Mouse (Mus musculus) spleen, adult 12 weeks (tissue): Measurements from ENCODE around the gene Sema4c.
"Not testable (repeated sequence)": the region's sequence is repeated elsewhere in the genome, so short reads cannot be mapped to it uniquely, and the experiment has no call there.

Source experiments
- DNase-seq: peaks from one replicate; pipeline ENCODE4 v3.0.0; 2022; ENCODE audit warnings: low spot score

The Sema4c gene

DNA sequence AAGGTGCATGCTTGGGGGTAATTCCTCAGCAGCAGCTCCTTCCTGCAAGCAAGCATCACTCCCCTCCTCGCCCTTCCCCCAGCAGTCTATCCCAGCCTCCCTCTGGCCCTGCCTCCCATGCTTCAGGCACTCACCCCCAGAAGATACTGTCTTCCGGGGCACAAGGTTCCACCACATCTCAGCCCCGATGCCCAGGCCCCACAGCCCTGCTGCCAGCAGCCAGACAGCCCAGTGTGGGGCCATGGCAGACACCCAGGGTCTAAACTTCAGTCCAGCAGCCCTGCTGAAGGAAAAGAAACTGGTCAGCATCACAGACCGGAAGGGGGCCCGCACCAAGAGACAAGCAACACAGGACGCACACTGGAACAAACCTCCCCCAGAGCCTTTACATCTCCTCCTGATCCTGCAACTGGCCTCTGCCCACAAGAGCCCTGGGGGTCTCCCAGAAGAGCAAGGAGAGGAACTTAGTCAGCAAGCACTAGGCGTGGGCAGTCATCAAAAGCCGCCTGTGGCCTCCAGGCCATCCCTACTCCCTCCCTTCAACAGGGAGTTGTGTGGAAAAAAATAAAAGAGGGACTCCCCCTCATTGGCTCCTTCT lies 2.3 kb downstream of the Sema4c start:
- DNase-seq: no peak

DNA sequence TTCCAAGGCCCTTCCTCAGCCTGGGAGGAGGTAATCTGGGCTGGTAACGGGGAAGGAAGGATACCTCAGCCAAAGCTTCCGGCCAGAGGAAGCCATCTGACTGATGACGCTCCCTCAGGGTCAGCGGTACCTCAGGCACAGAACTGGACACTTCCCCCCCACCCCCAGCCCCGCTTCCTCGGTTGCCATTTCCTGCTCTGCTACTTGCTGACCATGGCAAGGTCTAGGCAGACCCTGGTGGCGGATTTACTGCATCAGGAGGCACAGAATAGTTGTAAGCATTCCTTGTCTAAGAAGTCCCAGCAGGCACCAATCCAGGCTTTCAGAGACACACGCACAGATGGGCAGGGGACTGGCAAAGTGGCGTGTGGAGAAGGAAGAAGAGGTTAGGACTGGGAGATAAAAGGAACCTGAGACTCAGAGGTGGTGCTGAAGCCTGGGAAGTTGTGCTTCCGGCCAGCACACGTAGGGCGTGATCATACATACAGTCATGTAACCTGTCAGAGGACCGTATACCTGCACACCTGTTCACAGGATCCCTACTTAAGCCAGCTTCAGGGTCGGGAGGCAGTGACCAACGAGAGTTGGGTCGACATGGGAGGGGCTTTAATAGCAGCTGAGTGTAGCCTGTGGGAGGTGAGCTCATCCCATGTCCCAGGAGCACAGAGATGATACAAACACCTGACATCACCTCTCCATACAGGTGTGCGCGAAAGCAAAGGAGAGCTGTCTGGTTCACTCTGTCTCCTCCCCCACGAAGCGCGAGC lies 3.3 kb downstream of the Sema4c start:
- no peak for DNase-seq

DNA sequence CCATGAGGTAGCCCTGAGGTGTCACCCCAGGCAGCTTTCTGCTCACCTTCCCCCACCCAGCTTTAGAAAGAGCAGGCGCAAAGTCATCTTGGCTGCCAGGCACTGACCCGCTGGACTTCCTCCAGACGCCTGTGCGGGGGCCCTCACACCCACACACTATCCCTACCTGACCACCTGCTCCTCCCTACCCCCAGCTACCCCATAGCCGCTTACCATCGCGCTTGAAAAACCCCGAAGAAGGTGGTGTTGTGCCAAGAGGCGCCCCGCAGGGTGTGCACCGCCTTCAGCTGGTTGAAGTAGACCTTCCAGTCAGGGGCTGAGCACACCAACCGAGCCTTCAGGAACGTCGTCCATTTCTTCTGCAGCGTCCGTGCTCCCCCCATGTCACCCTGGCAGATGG lies 5.6 kb downstream of the Sema4c start:
- no peak for DNase-seq

DNA sequence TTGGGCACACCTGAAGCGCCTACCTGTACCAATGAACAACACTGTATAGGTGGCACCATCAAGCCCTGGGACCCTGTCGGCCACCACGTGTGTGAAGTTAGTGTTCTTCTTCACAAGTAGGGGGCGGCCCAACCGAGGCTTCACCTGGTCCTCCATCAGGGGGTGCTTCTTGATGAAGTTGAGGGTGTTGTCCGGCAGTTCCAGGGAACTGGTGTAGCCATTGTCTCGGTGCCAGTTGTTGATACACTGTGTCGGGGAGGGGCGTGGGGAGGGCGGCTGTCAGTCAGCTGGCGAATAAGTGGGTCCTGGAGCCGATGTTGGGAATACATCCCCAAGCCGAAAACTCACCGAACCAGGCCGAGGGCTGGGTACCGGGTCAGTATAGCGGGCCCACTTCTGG lies 6.2 kb downstream of the Sema4c start:
- DNase-seq: no peak

DNA sequence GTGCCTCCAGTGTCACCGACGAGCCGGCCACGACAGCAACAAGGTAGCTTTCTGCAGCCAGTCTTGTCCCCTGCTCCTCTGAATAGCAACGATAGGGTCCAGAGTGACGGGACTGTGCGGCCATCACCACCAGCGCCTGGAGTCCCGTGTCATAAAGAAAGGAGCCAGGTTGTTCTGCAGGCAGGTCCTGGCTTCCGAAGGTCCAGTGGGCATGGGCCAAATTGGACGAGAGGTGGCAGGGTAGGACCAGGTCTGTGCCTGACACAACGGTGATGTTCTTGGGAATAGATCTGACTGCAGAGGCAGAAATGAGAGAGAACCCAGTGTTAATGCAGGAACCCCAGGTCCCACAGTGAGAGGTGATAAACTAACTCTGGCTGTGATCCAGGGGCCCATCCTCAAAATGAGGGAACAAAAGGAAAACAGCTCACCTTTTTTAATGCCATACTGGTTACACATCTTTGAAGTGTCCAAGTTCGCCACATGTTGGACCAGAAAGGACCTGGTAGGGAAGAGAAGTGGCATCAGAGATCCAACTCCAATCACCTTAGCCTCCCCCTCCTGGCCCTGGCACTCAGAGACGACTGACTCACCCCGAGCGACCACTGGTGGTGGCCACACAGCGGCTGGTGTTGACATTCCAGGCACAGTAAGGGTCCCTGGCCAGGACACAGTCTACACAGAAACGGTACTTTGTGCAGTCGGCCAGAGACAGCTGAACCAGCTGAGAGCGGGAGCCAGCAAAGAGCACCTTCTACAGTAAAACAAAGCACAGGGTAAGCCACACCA lies 7.9 kb downstream of the Sema4c start:
- DNase-seq: no peak

DNA sequence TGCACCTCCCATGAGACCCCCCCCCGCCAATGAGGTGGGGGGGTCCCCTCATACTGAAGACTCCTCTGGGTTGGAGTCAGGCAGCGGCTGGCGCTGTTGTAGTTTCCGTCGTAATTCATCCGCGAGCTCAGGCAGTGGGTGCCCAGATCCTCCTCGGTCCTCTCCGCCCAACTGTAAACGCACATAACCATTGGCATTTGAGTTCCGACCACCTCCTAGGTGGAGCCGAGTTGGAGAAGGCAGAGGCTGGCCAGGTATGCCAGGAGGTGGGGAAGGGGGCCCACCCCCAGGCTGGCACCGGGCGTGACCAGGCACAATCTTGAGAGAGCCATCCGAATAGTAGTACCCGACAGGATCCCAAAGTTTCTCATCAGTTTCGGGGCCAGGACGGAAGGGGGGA lies 8.7 kb downstream of the Sema4c start:
- no peak for DNase-seq

DNA sequence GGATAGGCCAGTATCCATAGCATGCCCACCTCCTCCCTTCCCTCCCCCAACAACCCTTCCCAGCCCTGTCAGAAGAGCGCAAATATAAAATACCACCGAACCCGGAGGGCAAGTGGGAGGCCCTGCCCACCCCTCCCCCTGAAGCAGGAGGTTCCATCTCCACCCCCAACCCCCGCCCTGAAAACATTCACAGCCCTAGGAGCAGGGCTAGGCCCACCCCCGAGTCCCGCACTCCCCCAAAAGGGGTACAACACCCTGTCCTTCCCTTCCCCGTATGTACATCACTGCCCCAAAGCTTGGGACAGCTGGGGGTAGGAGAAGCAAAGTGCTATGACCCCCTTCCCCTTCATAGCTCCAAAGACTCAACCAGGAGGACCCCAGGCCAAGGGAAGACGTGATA lies 9.4 kb downstream of the Sema4c start:
- DNase-seq: no peak

DNA sequence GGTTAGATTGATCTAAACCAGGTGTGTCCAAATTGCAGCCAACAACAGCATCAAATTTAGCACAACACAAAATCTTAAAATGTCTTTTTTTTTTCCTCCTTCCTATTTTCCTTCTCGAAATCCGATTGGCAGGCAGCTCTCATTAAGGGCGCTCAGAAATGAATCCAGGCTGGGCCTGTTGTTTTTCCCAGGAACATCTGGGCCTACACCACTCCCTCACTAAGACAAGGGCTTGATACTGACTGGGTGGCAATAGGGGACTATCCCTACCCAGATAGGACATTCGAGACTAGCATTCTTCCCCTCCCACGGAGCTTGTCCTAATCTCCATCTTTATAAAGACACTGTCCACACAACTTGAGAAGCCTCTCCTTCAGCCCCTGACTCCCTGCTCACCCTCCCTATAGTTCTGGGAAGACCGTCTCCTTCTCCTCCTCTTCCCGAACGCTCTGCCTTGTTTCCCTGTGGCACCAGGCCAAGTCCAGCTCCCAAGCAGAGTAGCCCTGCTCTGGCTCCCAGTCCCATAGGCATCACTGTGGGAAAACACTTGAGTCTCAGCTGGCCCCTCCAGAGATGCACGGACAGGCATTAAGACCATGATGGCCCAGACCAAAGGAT lies 10.1 kb downstream of the Sema4c start:
- no peak for DNase-seq

DNA sequence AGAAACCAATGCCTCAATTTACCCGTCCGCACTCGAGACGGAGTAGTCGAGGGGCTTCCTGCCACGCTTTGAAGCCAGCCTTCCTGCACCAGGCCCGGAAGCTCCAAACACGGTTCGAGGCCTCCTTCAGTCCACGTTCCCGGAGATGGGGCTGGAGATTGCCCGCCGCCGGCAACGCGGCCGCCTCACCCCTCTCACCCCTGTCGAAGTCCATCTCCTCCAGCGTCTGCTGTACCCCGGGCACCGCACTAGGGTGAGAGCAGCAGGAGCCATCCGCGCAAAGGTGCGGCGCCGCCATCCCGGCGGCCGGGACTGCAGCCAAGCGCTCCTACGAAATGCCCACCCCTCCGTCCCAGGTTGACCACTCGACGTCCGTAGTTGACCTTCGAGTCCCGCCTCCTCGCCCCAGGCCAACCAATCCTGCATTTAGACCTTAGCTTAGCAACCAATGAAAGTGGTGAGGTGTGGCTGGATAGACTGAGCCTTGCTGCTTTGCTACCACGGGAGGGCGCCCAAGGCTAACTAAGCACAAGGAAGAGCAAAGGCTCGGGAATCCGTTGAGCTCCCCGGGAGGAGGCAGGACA lies 11.2 kb downstream of the Sema4c start, which contains the start of gene Ankrd39:
Gene Ankrd39 (minus strand): TSS at position 558 of the 584 bp plus-strand sequence.
- peak; percentile 87 for DNase-seq

DNA sequence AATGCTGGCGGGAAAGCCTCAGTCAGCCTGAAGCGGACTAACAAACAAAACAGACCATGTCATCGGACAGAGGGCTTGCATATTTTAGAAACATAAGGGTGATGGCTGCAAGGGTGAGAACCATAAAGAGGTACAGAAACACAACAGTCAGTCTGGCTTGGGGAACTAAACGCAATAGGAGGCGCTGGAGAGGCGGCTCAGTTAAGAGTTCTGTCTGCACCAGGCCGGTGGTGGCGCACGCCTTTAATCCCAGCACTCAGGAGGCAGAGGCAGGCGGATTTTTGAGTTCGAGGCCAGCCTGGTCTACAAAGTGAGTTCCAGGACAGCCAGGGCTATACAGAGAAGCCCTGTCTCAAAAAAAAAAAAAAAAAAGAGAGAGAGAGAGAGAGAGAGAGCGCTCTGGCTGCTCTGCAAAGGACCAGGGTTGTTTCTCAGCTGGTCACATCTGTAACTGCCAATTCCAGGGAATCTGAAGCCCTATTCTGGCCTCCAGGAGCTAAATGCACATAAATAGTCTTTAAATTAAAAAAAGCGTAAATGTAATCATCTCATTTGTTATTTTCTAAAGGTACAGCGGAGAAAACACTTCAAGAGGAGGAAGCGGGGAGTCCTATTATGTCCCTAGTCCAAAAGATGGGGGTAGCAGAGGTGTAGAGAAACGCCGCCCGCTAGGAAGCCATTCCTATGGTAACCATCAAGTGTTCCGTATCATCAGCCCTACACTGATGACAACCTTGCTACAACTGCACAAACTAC lies 12.1 kb downstream of the Sema4c start:
- no peak for DNase-seq

DNA sequence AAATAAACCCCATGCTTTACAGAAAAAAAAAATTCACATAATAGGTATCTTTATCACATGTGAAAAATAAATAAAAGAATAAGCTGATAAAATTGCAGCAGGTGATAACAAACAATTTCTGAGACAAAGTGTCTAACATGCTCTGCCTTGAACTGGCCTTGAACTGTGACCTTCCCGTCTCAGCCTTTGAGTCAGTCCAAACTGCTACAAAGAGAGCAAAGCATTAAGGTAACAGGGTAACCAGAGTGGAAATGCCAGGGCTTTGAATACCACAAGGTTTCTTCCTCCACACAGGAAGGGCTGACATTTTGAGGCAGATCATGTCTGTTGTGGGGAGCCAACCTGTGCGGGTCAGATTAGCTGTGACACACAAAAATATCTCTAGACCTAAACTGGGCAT lies 12.8 kb downstream of the Sema4c start:
- no peak for DNase-seq

DNA sequence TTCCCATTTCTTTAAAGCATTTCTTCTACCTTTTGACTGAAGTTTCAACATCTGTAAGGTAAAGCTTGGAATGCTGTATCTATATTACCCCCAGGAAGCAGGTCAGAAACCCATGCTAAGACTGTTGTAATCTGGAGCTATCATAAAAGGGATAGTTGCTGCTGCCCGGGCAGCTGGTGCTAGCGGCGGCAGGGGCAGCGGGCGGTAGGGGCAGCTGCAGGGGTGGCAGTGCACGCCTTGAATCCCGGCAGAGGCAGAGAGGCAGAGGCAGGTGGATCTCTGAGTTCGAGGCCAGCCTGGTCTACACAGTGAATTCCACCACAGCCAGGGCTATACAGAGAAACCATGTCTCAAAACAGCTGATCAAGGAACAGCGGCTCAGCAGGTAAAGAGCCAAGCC lies 15.2 kb downstream of the Sema4c start:
- no peak for DNase-seq

DNA sequence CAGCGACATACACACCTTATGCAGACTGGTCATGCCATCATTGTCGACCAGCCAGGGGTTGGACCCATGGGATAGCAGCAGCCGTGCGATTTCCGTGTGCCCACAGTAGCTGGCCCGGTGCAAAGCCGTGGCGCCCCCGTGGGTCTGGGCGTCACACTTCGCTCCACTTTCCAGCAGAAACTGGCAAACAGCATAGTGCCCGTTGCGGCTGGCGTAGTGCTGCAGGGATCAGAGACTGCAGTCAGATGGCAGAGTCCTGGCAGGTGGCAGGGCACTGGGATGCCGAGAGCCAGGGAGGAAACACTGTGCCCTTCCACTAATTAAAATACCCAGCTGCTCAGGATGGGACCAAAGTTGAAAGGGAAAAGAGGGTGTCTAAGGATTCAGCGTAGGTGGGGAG lies 16.3 kb downstream of the Sema4c start:
- no peak for DNase-seq

DNA sequence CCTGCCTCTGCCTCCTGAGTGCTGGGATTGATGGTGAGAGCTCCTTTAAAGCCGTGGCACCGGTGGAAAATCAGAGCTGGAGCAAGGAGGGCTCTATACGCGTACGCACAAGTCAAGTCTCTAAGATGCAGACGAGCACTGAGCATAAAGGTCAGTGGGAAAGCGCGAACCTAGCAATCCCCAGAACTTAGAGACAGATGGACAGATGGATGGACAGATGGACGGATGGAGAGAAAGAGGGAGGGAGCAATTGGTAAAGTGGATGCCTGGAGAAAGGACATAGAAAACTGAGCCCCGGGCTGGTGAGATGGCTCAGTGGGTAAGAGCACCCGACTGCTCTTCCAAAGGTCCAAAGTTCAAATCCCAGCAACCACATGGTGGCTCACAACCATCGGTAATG lies 17.3 kb downstream of the Sema4c start:
- no peak for DNase-seq

DNA sequence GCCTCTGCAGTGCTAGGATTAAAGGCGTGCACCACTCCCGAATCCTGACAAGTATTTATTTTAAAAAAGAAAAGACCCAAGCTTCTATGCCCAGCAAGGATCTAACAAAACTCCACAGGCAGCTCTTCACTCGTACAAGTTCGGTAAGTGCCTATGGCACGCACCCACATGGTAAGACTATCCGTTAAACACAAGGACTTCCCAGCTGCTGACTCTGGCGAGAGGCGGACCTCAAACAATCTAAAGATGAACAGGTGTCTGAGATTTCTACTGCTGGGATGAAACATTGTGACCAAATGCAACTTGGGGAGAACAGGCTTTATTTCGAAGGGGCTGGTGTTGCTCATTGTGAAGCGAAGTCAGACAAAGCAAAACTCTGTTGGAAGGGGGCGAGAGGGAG lies 18.0 kb downstream of the Sema4c start:
- no peak for DNase-seq

DNA sequence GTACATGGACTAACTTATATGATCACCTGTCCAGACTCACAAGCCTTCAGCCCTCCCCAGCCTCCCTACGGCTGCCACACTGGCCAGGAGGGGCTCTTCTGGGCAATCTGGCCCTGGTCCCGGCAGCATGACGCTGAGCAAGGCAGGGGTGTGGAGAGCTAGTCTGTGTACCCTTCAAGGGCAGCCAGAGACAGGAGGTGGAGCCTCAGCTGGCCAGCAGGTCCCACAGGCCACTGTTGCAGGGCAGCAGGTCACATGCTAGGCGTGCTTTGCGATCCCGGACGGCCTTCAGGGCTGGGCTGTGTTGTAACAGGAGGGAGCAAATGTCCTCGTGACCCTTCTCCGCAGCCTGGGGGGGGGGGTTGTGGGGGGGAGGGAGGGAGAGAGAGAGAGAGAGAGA lies 19.0 kb downstream of the Sema4c start, which contains the start of gene Gm42417:
Gene Gm42417 (minus strand): TSS at position 244 of the 400 bp plus-strand sequence.
- DNase-seq: no peak

DNA sequence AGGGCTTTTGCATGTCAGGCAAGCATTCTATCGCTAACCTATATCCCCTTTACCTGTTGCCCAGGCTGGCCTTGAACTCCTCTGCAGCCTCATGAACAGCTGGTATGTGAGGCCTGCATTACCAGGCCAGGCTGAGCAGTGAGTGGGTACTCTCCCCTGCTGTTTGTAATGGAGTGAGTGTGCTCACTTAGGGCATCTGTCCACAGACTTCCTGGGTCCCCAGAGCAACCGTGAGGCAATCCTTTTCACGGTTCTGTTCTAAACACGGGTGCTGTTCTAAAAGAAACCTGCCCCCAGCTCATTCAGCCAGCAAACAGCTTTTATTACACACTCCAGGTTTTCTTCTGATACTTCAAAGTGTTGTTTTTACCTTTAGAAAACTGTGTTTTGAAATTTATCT lies 19.4 kb downstream of the Sema4c start:
- no peak for DNase-seq

DNA sequence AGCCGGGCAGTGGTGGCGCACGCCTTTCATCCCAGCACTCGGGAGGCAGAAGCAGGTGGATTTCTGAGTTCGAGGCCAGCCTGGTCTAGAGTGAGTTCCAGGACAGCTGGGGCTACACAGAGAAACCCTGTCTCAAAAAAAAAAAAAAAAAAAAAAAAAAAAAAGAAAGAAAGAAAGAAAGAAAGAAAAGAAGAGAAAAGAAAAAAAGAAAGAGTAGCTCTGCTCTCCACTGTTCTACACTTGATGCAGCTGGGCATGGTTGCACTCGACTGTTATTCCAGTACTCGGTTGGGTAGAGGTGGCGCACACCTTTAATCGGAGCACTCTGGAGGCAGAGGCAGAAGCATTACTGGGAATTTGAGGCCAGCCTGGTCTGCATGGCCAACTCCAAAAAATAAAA lies 21.4 kb downstream of the Sema4c start, which contains the start of gene Ankrd23:
Gene Ankrd23 (minus strand): TSS at position 101 of the 400 bp plus-strand sequence.
- DNase-seq: not testable (repeated sequence)

DNA sequence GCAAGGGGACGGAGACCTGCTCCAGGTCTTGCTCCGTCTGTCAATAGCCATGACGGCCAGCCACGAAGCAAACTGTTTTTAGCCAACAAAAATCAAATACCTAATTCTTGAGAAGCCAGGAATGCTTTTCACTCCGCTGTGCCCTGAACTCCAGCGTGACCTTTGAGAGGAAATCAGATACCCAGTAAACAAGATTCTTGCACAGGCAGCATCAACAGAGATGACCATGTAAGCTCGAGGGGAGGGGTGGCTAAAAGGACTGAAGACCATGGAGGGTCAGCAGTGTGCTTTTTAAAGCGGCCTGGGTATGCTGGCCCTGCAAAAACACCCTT lies 21.8 kb downstream of the Sema4c start:
- no peak for DNase-seq

DNA sequence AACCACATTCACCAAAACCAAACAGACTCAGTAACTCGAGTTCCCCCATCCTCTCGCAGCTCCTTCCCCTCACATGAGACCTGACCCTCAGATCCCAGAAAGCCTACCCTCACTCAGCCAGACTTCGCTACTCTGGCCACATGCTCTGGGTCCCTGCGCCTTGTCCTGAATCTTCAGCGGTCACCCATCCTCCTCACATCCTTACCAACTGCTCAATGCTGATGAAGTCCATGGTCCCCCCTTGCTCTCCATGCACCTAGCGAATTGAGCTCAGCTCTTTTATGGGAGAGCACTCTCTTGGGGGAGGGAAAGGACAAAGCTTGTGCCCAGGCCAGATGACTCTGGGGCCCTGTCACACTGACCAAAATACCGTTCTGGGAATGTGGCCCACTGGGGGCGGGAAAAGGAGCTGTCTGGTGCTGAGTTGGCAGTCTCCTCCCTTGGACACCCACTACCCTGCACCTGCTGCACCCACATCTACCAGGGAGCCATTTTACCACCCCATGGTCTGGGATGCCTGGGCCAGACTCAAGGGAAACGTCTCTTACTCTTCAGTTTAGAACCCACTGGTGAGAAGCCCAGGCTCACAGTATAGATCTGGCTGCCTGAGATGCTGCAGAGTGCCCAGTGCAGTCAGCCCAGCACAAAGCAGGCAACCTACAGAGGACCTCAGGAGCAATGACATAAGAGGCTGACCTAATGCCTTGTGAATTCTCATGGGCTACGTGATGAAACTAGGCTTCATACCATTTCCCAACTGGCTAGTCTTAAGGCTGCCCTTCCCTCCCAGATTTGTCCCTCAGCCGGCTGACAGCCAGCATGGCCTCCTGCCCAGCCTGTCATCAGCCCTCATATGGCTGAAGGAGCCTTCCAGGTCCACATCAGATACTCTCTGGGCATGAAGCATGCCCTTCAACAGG lies 22.4 kb downstream of the Sema4c start:
- DNase-seq: no peak
